Mouse (Mus musculus): Measurements from ENCODE around the gene Ddi2.

DNA sequence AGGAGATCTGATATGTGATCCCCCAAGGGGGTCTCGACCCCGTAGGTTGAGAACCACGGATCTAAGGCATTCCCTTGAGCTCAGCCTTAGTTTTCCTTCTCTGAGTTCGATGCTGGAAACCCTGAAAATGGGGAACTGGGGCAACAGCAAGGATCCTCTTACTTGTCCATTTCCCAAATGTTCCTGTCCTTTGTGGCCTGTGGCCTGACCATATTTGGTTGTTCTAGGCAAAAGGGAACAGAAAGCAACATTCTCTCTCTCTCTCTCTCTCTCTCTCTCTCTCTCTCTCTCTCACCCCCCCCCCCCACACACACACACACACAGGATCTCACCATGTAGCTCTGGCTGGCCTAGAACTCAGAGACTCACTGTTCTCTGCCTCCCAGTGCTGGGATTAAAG is 13.6 kb upstream of the Ddi2 start:
- TF ChIP-seq EP300 (IDR thresholded peaks at IDR 0.05; ENCODE audit: low read depth) (no peak), CTCF (IDR thresholded peaks at IDR 0.05; ENCODE audit: low read depth) (no peak)

Measured in liver, postnatal 0 days (tissue).